ENCODE assay signal across 8 mouse cellular contexts in the genomic region with DNA sequence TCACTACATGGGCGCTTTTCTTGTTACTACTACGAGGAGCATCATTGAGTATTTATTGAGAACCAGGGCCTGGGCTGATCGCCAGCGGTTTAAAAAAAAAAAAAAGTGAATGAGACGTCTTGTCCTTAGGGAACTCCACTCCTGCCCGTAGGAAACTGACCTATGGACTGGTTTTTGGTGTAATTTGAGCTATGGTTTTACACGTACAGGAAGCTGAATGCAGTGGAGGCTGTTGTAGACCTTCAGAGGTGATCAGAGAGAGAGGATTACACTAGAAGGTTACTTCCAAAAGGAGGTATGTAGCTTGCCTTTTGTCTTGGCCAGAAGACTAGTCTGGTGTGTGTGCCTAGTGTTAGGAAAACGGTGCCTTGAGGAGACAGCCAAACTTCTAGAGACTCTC. TPM values are rescaled to one million over a fixed set of nuclear protein-coding genes. Genes with fewer than 3 reads are reported as not detected.
DNase-seq lines count a peak whose midpoint lies in the region; ATAC-seq and TF ChIP-seq lines count a peak whose summit lies in the region.

No protein-coding gene starts in this region.

- H3K36me3 ChIP-seq in heart, embryonic 10.5 days = 0 out of 2 replicates have a peak, but pooled peaks cover 2% of the 10 kb centered on the region
- H3K36me3 ChIP-seq in heart, embryonic 12.5 days = peaks cover 4% of the 10 kb centered on the region; the same call in 1 of the 2 replicates
- H3K36me3 ChIP-seq in midbrain, embryonic 12.5 days = no peaks in the 10 kb centered on the region

- TF ChIP-seq CTCF in bone marrow macrophage, adult 2 months (IDR thresholded peaks at IDR 0.05; ENCODE audit: low read depth, low read length) = no peak

- no peak for TF ChIP-seq POLR2A in bone marrow macrophage, adult 2 months (IDR thresholded peaks at IDR 0.05; ENCODE audit: borderline replicate concordance, low read depth, low read length)

- no peaks in the 10 kb centered on the region for H3K27me3 ChIP-seq in heart, embryonic 10.5 days (ENCODE audit: insufficient read depth, poor library complexity, severe bottlenecking)
- no peaks in the 10 kb centered on the region for H3K27me3 ChIP-seq in heart, embryonic 12.5 days (replicated peaks)
- no peaks in the 10 kb centered on the region for H3K27me3 ChIP-seq in midbrain, embryonic 12.5 days

- 1% methylated on average over 8 of the region's 8 CpGs for whole genome bisulfite sequencing in heart, embryonic 10.5 days
- under 1% methylated on average over 8 of the region's 8 CpGs for WGBS in heart, embryonic 12.5 days
- WGBS in midbrain, embryonic 12.5 days = under 1% methylated on average over 8 of the region's 8 CpGs

- H3K4me1 ChIP-seq in heart, embryonic 10.5 days = peaks cover 32% of the 10 kb centered on the region
- H3K4me1 ChIP-seq in bone marrow macrophage, adult 2 months (ENCODE audit: control insufficient read depth, insufficient read depth, low read length) = peaks cover 41% of the 10 kb centered on the region
- peaks cover 45% of the 10 kb centered on the region for H3K4me1 ChIP-seq in heart, embryonic 12.5 days (replicated peaks)
- peaks cover 18% of the 10 kb centered on the region for H3K4me1 ChIP-seq in midbrain, embryonic 12.5 days

- H3K4me3 ChIP-seq in heart, embryonic 10.5 days = peak overlapping the region; percentile 77
- peak overlapping the region; percentile 88 for H3K4me3 ChIP-seq in bone marrow macrophage, adult 2 months (ENCODE audit: insufficient read depth, low read length)
- peak overlapping the region; percentile 74 for H3K4me3 ChIP-seq in heart, embryonic 12.5 days
- peak overlapping the region; percentile 61 for H3K4me3 ChIP-seq in midbrain, embryonic 12.5 days

- no peaks in the 10 kb centered on the region for H3K9me3 ChIP-seq in heart, embryonic 10.5 days
- no peaks in the 10 kb centered on the region for H3K9me3 ChIP-seq in heart, embryonic 12.5 days (replicated peaks)
- no peaks in the 10 kb centered on the region for H3K9me3 ChIP-seq in midbrain, embryonic 12.5 days

- H3K4me2 ChIP-seq in heart, embryonic 12.5 days = peak overlapping the region; percentile 72
- H3K4me2 ChIP-seq in midbrain, embryonic 12.5 days (replicated peaks) = peak overlapping the region; percentile 60

- H3K27ac ChIP-seq in heart, embryonic 10.5 days = peak overlapping the region; percentile 93
- H3K27ac ChIP-seq in bone marrow macrophage, adult 2 months (ENCODE audit: insufficient read depth, low read depth, low read length) = peak overlapping the region; percentile 56
- peak overlapping the region; percentile 76 for H3K27ac ChIP-seq in heart, embryonic 12.5 days (ENCODE audit: poor library complexity, severe bottlenecking)
- no peak overlapping the region for H3K27ac ChIP-seq in midbrain, embryonic 12.5 days (replicated peaks)

- ATAC-seq in heart, embryonic 12.5 days (ENCODE audit: insufficient number of reproducible peaks, low FRiP score) = no peak; the same call in 1 of the 2 replicates
- ATAC-seq in midbrain, embryonic 12.5 days (ENCODE audit: low FRiP score, low read depth) = 0 out of 2 replicates have a peak, but pooled peaks have one; percentile 2

- peak overlapping the region; percentile 81 for H3K9ac ChIP-seq in heart, embryonic 12.5 days
- H3K9ac ChIP-seq in midbrain, embryonic 12.5 days (replicated peaks) = peak overlapping the region; percentile 60

- no peak for DNase-seq in heart, embryonic 10.5 days (ENCODE audit: low spot score)
- no peak for DNase-seq in heart, adult 8-10 months (ENCODE audit: low spot score)
- DNase-seq in kidney, postnatal 10 days = peak; percentile 43
- DNase-seq in left cerebral cortex, adult 11 months (ENCODE audit: low spot score) = no peak
- no peak for DNase-seq in gastrocnemius, adult 8-10 months (ENCODE audit: low spot score in 2 of 2)

RNA-seq across cellular contexts. Expression of a gene that starts 0.8 kb away (rescaled TPM):
- polyA plus RNA-seq in heart, embryonic 10.5 days (2016; fragmentation: Nextera tagmentation; extraction: Ambion mirVana) = 226 and 259 TPM in 2 replicates
- 100 to 1,000 TPM; 214 to 247 (median 224) TPM for total RNA-seq in heart, adult 8-10 months (2022)
- polyA plus RNA-seq in bone marrow macrophage, adult 2 months (2012; ENCODE audit: insufficient read depth, insufficient read length, missing spikeins) = 83.8 and 87.8 TPM in 2 replicates
- 233 and 241 TPM in 2 replicates for polyA plus RNA-seq in heart, embryonic 12.5 days (2016; fragmentation: Nextera tagmentation; extraction: Ambion mirVana)
- 120 and 125 TPM in 2 replicates for polyA plus RNA-seq in midbrain, embryonic 12.5 days (2016; fragmentation: Nextera tagmentation; extraction: Ambion mirVana)
- 100 to 1,000 TPM; 102 to 111 (median 107) TPM for total RNA-seq in gastrocnemius, adult 8-10 months (2022)

RNA-seq across cellular contexts. Expression of a gene that starts 14.0 kb away (rescaled TPM):
- polyA plus RNA-seq in heart, embryonic 10.5 days (2016; fragmentation: Nextera tagmentation; extraction: Ambion mirVana) = 51.1 and 55.2 TPM in 2 replicates
- 100 to 1,000 TPM; 272 to 302 (median 297) TPM for total RNA-seq in heart, adult 8-10 months (2022)
- polyA plus RNA-seq in bone marrow macrophage, adult 2 months (2012; ENCODE audit: insufficient read depth, insufficient read length, missing spikeins) = 1,486 and 1,613 TPM in 2 replicates
- polyA plus RNA-seq in heart, embryonic 12.5 days (2016; fragmentation: Nextera tagmentation; extraction: Ambion mirVana) = 67.7 and 76.7 TPM in 2 replicates
- polyA plus RNA-seq in midbrain, embryonic 12.5 days (2016; fragmentation: Nextera tagmentation; extraction: Ambion mirVana) = 35.0 and 36.9 TPM in 2 replicates
- 100 to 1,000 TPM in 3 of 4 experiments, 10 to 100 TPM in 1; 88.8 to 135 (median 117) TPM for total RNA-seq in gastrocnemius, adult 8-10 months (2022)

RNA-seq across cellular contexts. Expression of a gene that starts 56.8 kb away (rescaled TPM):
- 27.5 and 31.8 TPM in 2 replicates for polyA plus RNA-seq in heart, embryonic 10.5 days (2016; fragmentation: Nextera tagmentation; extraction: Ambion mirVana)
- total RNA-seq in heart, adult 8-10 months (2022) = 10 to 100 TPM in 2 of 4 experiments, 1 to 10 TPM in 2; 7.4 to 15.0 (median 11.4) TPM
- polyA plus RNA-seq in bone marrow macrophage, adult 2 months (2012; ENCODE audit: insufficient read depth, insufficient read length, missing spikeins) = 8.5 and 13.2 TPM in 2 replicates
- polyA plus RNA-seq in heart, embryonic 12.5 days (2016; fragmentation: Nextera tagmentation; extraction: Ambion mirVana) = 26.9 and 27.8 TPM in 2 replicates
- polyA plus RNA-seq in midbrain, embryonic 12.5 days (2016; fragmentation: Nextera tagmentation; extraction: Ambion mirVana) = 52.3 and 53.2 TPM in 2 replicates
- total RNA-seq in gastrocnemius, adult 8-10 months (2022) = 1 to 10 TPM; 3.1 to 5.2 (median 3.4) TPM

Comparison
In these comparisons a context has a peak if more than half of its experiments do, and no peak if none do; other contexts are left out.
1. RNA of a gene that starts 14.0 kb away (polyA plus RNA-seq): 1,486 to 1,613 TPM in bone marrow macrophage, adult 2 months; 67.7 to 76.7 TPM in heart, embryonic 12.5 days, 51.1 to 55.2 TPM in heart, embryonic 10.5 days and 35.0 to 36.9 TPM in midbrain, embryonic 12.5 days; every median in the first group is over 10 times any median in the second.
2. Peak in every context shown above with its lines, with median percentiles within 50 percentile points of each other: H3K4me3 ChIP-seq.